Mouse (Mus musculus): ENCODE data around the gene Nek2. TPM values are rescaled to one million over a fixed set of nuclear protein-coding genes. Genes with fewer than 3 reads are reported as not detected.

Nek2 gene
- polyA plus RNA-seq, 1 experiment from 2014 or later: 6.8 TPM

- WGBS: 73% methylated on average over 9 of the region's 9 CpGs
- no peak for ATAC-seq (replicated peaks)
- Histone ChIP-seq H3K27me3 (replicated peaks) (no peaks in the 10 kb centered on the region), H3K4me3 (no peak overlapping the region), H3K27ac (no peak overlapping the region), H3K4me2 (no peak overlapping the region), H3K4me1 (no peaks in the 10 kb centered on the region), H3K9me3 (no peaks in the 10 kb centered on the region), H3K9ac (no peak overlapping the region), H3K36me3 (replicated peaks) (no peaks in the 10 kb centered on the region)
Measured at GRCm38 (mm10) chr1:191875683-191876305, 54.5 kb downstream of the Nek2 start.

GRCm38 (mm10) chr1:191877681-191878080 lies 56.4 kb downstream of the Nek2 start:
- no peak overlapping the region for H3K9ac ChIP-seq
- H3K27ac ChIP-seq: no peak overlapping the region
- no peaks in the 10 kb centered on the region for H3K9me3 ChIP-seq
- ATAC-seq (replicated peaks): no peak
- no peaks in the 10 kb centered on the region for H3K36me3 ChIP-seq (replicated peaks)
- H3K4me1 ChIP-seq: no peaks in the 10 kb centered on the region
- no peak overlapping the region for H3K4me3 ChIP-seq
- no peaks in the 10 kb centered on the region for H3K27me3 ChIP-seq (replicated peaks)
- WGBS: 84% methylated on average over 10 of the region's 10 CpGs
- H3K4me2 ChIP-seq: no peak overlapping the region

GRCm38 (mm10) chr1:191878518-191878921 lies 57.3 kb downstream of the Nek2 start:
- no peaks in the 10 kb centered on the region for H3K27me3 ChIP-seq (replicated peaks)
- H3K4me1 ChIP-seq: no peaks in the 10 kb centered on the region
- H3K9ac ChIP-seq: no peak overlapping the region
- H3K4me3 ChIP-seq: no peak overlapping the region
- H3K36me3 ChIP-seq (replicated peaks): no peaks in the 10 kb centered on the region
- H3K4me2 ChIP-seq: no peak overlapping the region
- no peak overlapping the region for H3K27ac ChIP-seq
- no peak for ATAC-seq (replicated peaks)
- no peaks in the 10 kb centered on the region for H3K9me3 ChIP-seq
- 52% methylated on average over 4 of the region's 4 CpGs for WGBS

- Histone ChIP-seq H3K4me3 (no peak overlapping the region), H3K4me2 (no peak overlapping the region), H3K36me3 (replicated peaks) (no peaks in the 10 kb centered on the region), H3K27ac (no peak overlapping the region), H3K9ac (no peak overlapping the region), H3K9me3 (no peaks in the 10 kb centered on the region), H3K4me1 (no peaks in the 10 kb centered on the region), H3K27me3 (replicated peaks) (no peaks in the 10 kb centered on the region)
- 94% methylated on average over 3 of the region's 3 CpGs for WGBS
- ATAC-seq (replicated peaks): no peak
Measured at GRCm38 (mm10) chr1:191880247-191880646, 59.0 kb downstream of the Nek2 start.

- 78% methylated on average over 8 of the region's 8 CpGs for WGBS
Measured at GRCm38 (mm10) chr1:191880921-191881609, 59.8 kb downstream of the Nek2 start.

GRCm38 (mm10) chr1:191881663-191882062 lies 60.4 kb downstream of the Nek2 start:
- no peak overlapping the region for H3K9ac ChIP-seq
- H3K4me2 ChIP-seq: no peak overlapping the region
- no peaks in the 10 kb centered on the region for H3K36me3 ChIP-seq (replicated peaks)
- no peak overlapping the region for H3K4me3 ChIP-seq
- 69% methylated on average over 2 of the region's 2 CpGs for WGBS
- no peaks in the 10 kb centered on the region for H3K9me3 ChIP-seq
- H3K27ac ChIP-seq: no peak overlapping the region
- no peaks in the 10 kb centered on the region for H3K4me1 ChIP-seq
- ATAC-seq (replicated peaks): no peak
- no peaks in the 10 kb centered on the region for H3K27me3 ChIP-seq (replicated peaks)

More at GRCm38 (mm10) chr1:191880921-191881609, 59.8 kb downstream of the Nek2 start:
- Histone ChIP-seq H3K9me3 (no peaks in the 10 kb centered on the region), H3K4me2 (no peak overlapping the region), H3K36me3 (replicated peaks) (no peaks in the 10 kb centered on the region), H3K4me3 (no peak overlapping the region), H3K27ac (no peak overlapping the region), H3K27me3 (replicated peaks) (no peaks in the 10 kb centered on the region), H3K4me1 (no peaks in the 10 kb centered on the region), H3K9ac (no peak overlapping the region)
- ATAC-seq (replicated peaks): no peak

Other genes starting within 250 kb of the Nek2 start
- 6.2 and 7.6 TPM in 2 replicates for gene Dtl, start 245.9 kb upstream of the Nek2 start, polyA plus RNA-seq (2015; fragmentation: Nextera tagmentation; extraction: Ambion mirVana)
- gene Ints7, start 245.8 kb upstream of the Nek2 start, polyA plus RNA-seq (2015; fragmentation: Nextera tagmentation; extraction: Ambion mirVana): 42.7 and 43.3 TPM in 2 replicates
- gene Lpgat1, start 103.6 kb upstream of the Nek2 start, polyA plus RNA-seq (2015; fragmentation: Nextera tagmentation; extraction: Ambion mirVana): 39.8 and 40.1 TPM in 2 replicates
- gene Slc30a1, start 85.3 kb downstream of the Nek2 start, polyA plus RNA-seq (2015; fragmentation: Nextera tagmentation; extraction: Ambion mirVana): 3.7 and 4.3 TPM in 2 replicates
- gene Rd3, start 155.9 kb downstream of the Nek2 start, polyA plus RNA-seq (2015; fragmentation: Nextera tagmentation; extraction: Ambion mirVana): 2.9 and 3.1 TPM in 2 replicates

Data from midbrain, embryonic 15.5 days (tissue).